Comparison of ENCODE assay signal across 11 mouse cellular contexts in genomic region chr15:84299662-84300333, GRCm38 (mm10). TPM values are rescaled to one million over a fixed set of nuclear protein-coding genes. Genes with fewer than 3 reads are reported as not detected.
DNase-seq lines count a peak whose midpoint lies in the region; ATAC-seq and TF ChIP-seq lines count a peak whose summit lies in the region.
"Had no signal": no experiment of that assay in that cellular context is flagged by ENCODE, and none has a peak within 500 bp of the region (broad histone marks: within the 10 kb centered on the region; RNA-seq: fewer than 3 reads in every experiment).

No protein-coding gene starts in this region.

- no peak overlapping the region for H3K4me3 ChIP-seq in forebrain, postnatal 0 days (ENCODE audit: low read depth, low read length)
- no peak overlapping the region for H3K4me3 ChIP-seq in midbrain, embryonic 13.5 days (replicated peaks)
- H3K4me3 ChIP-seq in heart, embryonic 11.5 days (ENCODE audit: low read depth, low read length) = no peak overlapping the region
- H3K4me3 ChIP-seq: embryonic facial prominence, embryonic 12.5 days had no signal

- peak; percentile 28 for DNase-seq in right cerebral cortex, postnatal 4 days
- DNase-seq in right cerebral cortex, postnatal 25 days = no peak
- peak; percentile 75 for DNase-seq in forebrain, postnatal 0 days
- DNase-seq in liver = no peak
- no peak for DNase-seq in cerebellum, postnatal 36 days
- DNase-seq in thymus, postnatal 25 days = no peak
- DNase-seq: kidney, adult 18-20 months; thymus, adult 2 months had no signal

- peak overlapping the region; percentile 21; the same call in 1 of the 2 replicates for H3K4me2 ChIP-seq in forebrain, postnatal 0 days (ENCODE audit: low read depth)
- peak overlapping the region; percentile 42 for H3K4me2 ChIP-seq in midbrain, embryonic 13.5 days (replicated peaks)
- no peak overlapping the region for H3K4me2 ChIP-seq in heart, embryonic 11.5 days
- H3K4me2 ChIP-seq: embryonic facial prominence, embryonic 12.5 days had no signal

- peaks cover 41% of the 10 kb centered on the region for H3K4me1 ChIP-seq in forebrain, postnatal 0 days (ENCODE audit: insufficient read depth)
- peaks cover 80% of the 10 kb centered on the region for H3K4me1 ChIP-seq in midbrain, embryonic 13.5 days (replicated peaks)
- peaks cover 26% of the 10 kb centered on the region for H3K4me1 ChIP-seq in heart, embryonic 11.5 days (ENCODE audit: control insufficient read depth, insufficient read depth, low read length)

- no peaks in the 10 kb centered on the region for H3K9me3 ChIP-seq in forebrain, postnatal 0 days (ENCODE audit: low read length)
- H3K9me3 ChIP-seq in midbrain, embryonic 13.5 days = no peaks in the 10 kb centered on the region
- no peaks in the 10 kb centered on the region for H3K9me3 ChIP-seq in heart, embryonic 11.5 days (replicated peaks; ENCODE audit: control insufficient read depth, low read length)
- H3K9me3 ChIP-seq: embryonic facial prominence, embryonic 12.5 days had no signal

- H3K27me3 ChIP-seq in forebrain, postnatal 0 days (ENCODE audit: insufficient read depth, low read length) = no peaks in the 10 kb centered on the region
- H3K27me3 ChIP-seq in midbrain, embryonic 13.5 days = peaks cover 19% of the 10 kb centered on the region
- no peaks in the 10 kb centered on the region for H3K27me3 ChIP-seq in heart, embryonic 11.5 days (ENCODE audit: control insufficient read depth, insufficient read depth, low read length)

- TF ChIP-seq CTCF in forebrain, postnatal 0 days (IDR thresholded peaks at IDR 0.05; ENCODE audit: low read depth) = no peak

- peak overlapping the region; percentile 64 for H3K27ac ChIP-seq in forebrain, postnatal 0 days (ENCODE audit: low read depth, low read length)
- H3K27ac ChIP-seq in midbrain, embryonic 13.5 days = peak overlapping the region; percentile 81
- H3K27ac ChIP-seq in heart, embryonic 11.5 days (ENCODE audit: low read depth, low read length) = no peak overlapping the region

- no peaks in the 10 kb centered on the region for H3K36me3 ChIP-seq in forebrain, postnatal 0 days (ENCODE audit: insufficient read depth)
- no peaks in the 10 kb centered on the region for H3K36me3 ChIP-seq in midbrain, embryonic 13.5 days
- no peaks in the 10 kb centered on the region for H3K36me3 ChIP-seq in heart, embryonic 11.5 days (ENCODE audit: control insufficient read depth, insufficient read depth, low read length)
- H3K36me3 ChIP-seq: embryonic facial prominence, embryonic 12.5 days had no signal

- ATAC-seq in forebrain, postnatal 0 days = peak; percentile 77
- peak; percentile 62 for ATAC-seq in midbrain, embryonic 13.5 days
- no peak for ATAC-seq in heart, embryonic 11.5 days (replicated peaks; ENCODE audit: insufficient number of reproducible peaks, low FRiP score, low TSS enrichment)

- whole genome bisulfite sequencing in forebrain, postnatal 0 days = 18% methylated on average over 9 of the region's 9 CpGs
- WGBS in midbrain, embryonic 13.5 days = 7% methylated on average over 9 of the region's 9 CpGs
- 38% methylated on average over 9 of the region's 9 CpGs for WGBS in heart, embryonic 11.5 days (ENCODE audit: insufficient replicate concordance)

- H3K9ac ChIP-seq in forebrain, postnatal 0 days = 0 out of 2 replicates have a peak overlapping the region, but pooled peaks have one; percentile 10
- H3K9ac ChIP-seq in midbrain, embryonic 13.5 days (replicated peaks) = 0 out of 2 replicates have a peak overlapping the region, but pooled peaks have one; percentile 15
- no peak overlapping the region for H3K9ac ChIP-seq in heart, embryonic 11.5 days (ENCODE audit: low read depth, low read length)
- H3K9ac ChIP-seq: embryonic facial prominence, embryonic 12.5 days had no signal

RNA-seq across cellular contexts. Expression of gene Parvg, which starts 24.0 kb away (rescaled TPM):
- total RNA-seq in forebrain, postnatal 0 days (2014; rRNA removed) = 1.6 and 2.1 TPM in 2 replicates
- 1.6 and 1.7 TPM in 2 replicates for polyA plus RNA-seq in forebrain, postnatal 0 days (2015; fragmentation: Nextera tagmentation; extraction: Ambion mirVana)
- 0.59 and 0.78 TPM in 2 replicates for polyA plus RNA-seq in midbrain, embryonic 13.5 days (2015; fragmentation: Nextera tagmentation; extraction: Ambion mirVana)
- 0.59 and 0.60 TPM in 2 replicates for polyA plus RNA-seq in heart, embryonic 11.5 days (2014; fragmentation: Nextera tagmentation; extraction: Ambion mirVana)

Comparison
In these comparisons a context has a peak if more than half of its experiments do, and no peak if none do; other contexts are left out.
1. DNase-seq: peak in right cerebral cortex, postnatal 4 days (single experiment) and forebrain, postnatal 0 days (single experiment); none in right cerebral cortex, postnatal 25 days (single experiment), liver (single experiment), cerebellum, postnatal 36 days (0 of 2) and thymus, postnatal 25 days (single experiment).